Mouse (Mus musculus) forebrain, postnatal 0 days (tissue): ENCODE data around the gene Eri3. TPM values are rescaled to one million over a fixed set of nuclear protein-coding genes. Genes with fewer than 3 reads are reported as not detected.

Source experiments
- ATAC-seq: fragments of 200-750 bp; cut with Nextera tagmentation; 2 replicates; pipeline ENCODE4 v1.8.0; 2017; ENCODE audit warnings: mild to moderate bottlenecking, moderate library complexity
- DNase-seq: peaks from one replicate; pipeline ENCODE4 v3.0.0-alpha.2; 2015
- H3K27ac ChIP-seq: fragments of 300-500 bp; sonication (generic); 2 replicates; pipeline ENCODE4 v1.5.1; 2014; ENCODE audit warnings: low read depth, mild to moderate bottlenecking, antibody characterized with exemption, low read length, moderate library complexity, mixed read lengths
- H3K27me3 ChIP-seq: fragments of 300-500 bp; sonication (generic); 2 replicates; pipeline ENCODE4 v1.6.1; 2014; ENCODE audit warnings: mild to moderate bottlenecking, low read length, mixed read lengths; ENCODE audit not compliant: insufficient read depth
- H3K36me3 ChIP-seq: fragments of 300-500 bp; sonication (generic); 2 replicates; pipeline ENCODE4 v1.6.1; 2014; ENCODE audit warnings: mild to moderate bottlenecking, moderate library complexity; ENCODE audit not compliant: insufficient read depth
- H3K4me1 ChIP-seq: fragments of 300-500 bp; sonication (generic); 2 replicates; pipeline ENCODE4 v1.6.1; 2014; ENCODE audit warnings: antibody characterized with exemption; ENCODE audit not compliant: insufficient read depth
- H3K4me2 ChIP-seq: fragments of 300-500 bp; sonication (generic); 2 replicates; pipeline ENCODE4 v1.6.1; 2014; ENCODE audit warnings: low read depth, mild to moderate bottlenecking, moderate library complexity
- H3K4me3 ChIP-seq: fragments of 300-500 bp; sonication (generic); 2 replicates; pipeline ENCODE4 v1.5.1; 2014; ENCODE audit warnings: low read depth, low read length, mixed read lengths
- H3K9ac ChIP-seq: fragments of 300-500 bp; sonication (generic); 2 replicates; pipeline ENCODE4 v1.6.1; 2014; ENCODE audit warnings: mild to moderate bottlenecking
- H3K9me3 ChIP-seq: fragments of 300-500 bp; sonication (generic); 2 replicates; pipeline ENCODE4 v1.6.1; 2016; ENCODE audit warnings: low read length
- CTCF ChIP-seq: sonication (generic); IDR thresholded peaks from 2 replicates; pipeline ENCODE4 v1.5.1; 2016; ENCODE audit warnings: antibody characterized with exemption, control low read depth, low read depth
- WGBS: fragments of 180-500 bp; shearing (Covaris S2); extraction: QIAGEN DNeasy Blood & Tissue Kit; methylation state at CpG from one replicate; pipeline ENCODE4 v1.1.7; 2014; 5-methylcytosine and 5-hydroxymethylcytosine counted together
- polyA plus RNA-seq: library from polyadenylated mRNA; unstranded; fragments of >200 nt; fragmentation: Nextera tagmentation; extraction: Ambion mirVana; gene quantifications from 2 replicates; pipeline ENCODE4 v1.2.1, GENCODE M21; 2015
- total RNA-seq: library from RNA; depleted of rRNA; stranded (reverse); fragments of >200 nt; gene quantifications from 2 replicates; pipeline ENCODE4 v1.2.3, GENCODE M21; 2014

Gene Eri3
- total and polyA plus RNA-seq, 2 experiments from 2014 or later: 269 to 379 TPM

GRCm38 (mm10) chr4:117636152-117636551, 86.0 kb downstream of the Eri3 start:
- DNase-seq: no peak
- Histone ChIP-seq H3K27me3 (no peaks in the 10 kb centered on the region), H3K4me2 (no peak overlapping the region), H3K36me3 (no peaks in the 10 kb centered on the region), H3K4me3 (no peak overlapping the region), H3K9me3 (no peaks in the 10 kb centered on the region), H3K27ac (no peak overlapping the region), H3K4me1 (no peaks in the 10 kb centered on the region; the same call in 1 of the 2 replicates), H3K9ac (no peak overlapping the region)
- WGBS: 79% methylated on average over 4 of the region's 4 CpGs
- no peak for ATAC-seq
- no peak for TF ChIP-seq CTCF

- peak overlapping the region; percentile 16; the same call in 1 of the 2 replicates for H3K4me2 ChIP-seq
- no peak overlapping the region for H3K4me3 ChIP-seq
- peak; percentile 52 for DNase-seq
- peak; percentile 75 for ATAC-seq
- no peak for TF ChIP-seq CTCF
- H3K9ac ChIP-seq: no peak overlapping the region
- H3K27me3 ChIP-seq: no peaks in the 10 kb centered on the region
- no peaks in the 10 kb centered on the region; the same call in 1 of the 2 replicates for H3K4me1 ChIP-seq
- WGBS: 13% methylated on average over 22 of the region's 22 CpGs
- no peaks in the 10 kb centered on the region for H3K36me3 ChIP-seq
- peak overlapping the region; percentile 17 for H3K27ac ChIP-seq
- H3K9me3 ChIP-seq: no peaks in the 10 kb centered on the region
These were observed 86.9 kb downstream of the Eri3 start for GRCm38 (mm10) chr4:117636891-117637613.

- no peak overlapping the region for H3K4me3 ChIP-seq
- no peaks in the 10 kb centered on the region for H3K9me3 ChIP-seq
- H3K36me3 ChIP-seq: 0 out of 2 replicates have a peak, but pooled peaks cover 4% of the 10 kb centered on the region
- H3K4me2 ChIP-seq: no peak overlapping the region
- ATAC-seq (no peak), DNase-seq (no peak)
- H3K27ac ChIP-seq: no peak overlapping the region
- H3K9ac ChIP-seq: no peak overlapping the region
- TF ChIP-seq CTCF: no peak
- no peaks in the 10 kb centered on the region for H3K27me3 ChIP-seq
- H3K4me1 ChIP-seq: peaks cover 15% of the 10 kb centered on the region; the same call in 1 of the 2 replicates
- WGBS: 92% methylated on average over 1 of the region's 1 CpGs
These were observed 90.9 kb downstream of the Eri3 start for GRCm38 (mm10) chr4:117640925-117641703.

GRCm38 (mm10) chr4:117641804-117642203, 91.6 kb downstream of the Eri3 start:
- no peak overlapping the region for H3K27ac ChIP-seq
- no peak for DNase-seq
- no peak for TF ChIP-seq CTCF

GRCm38 (mm10) chr4:117645031-117645435, 94.9 kb downstream of the Eri3 start:
- Histone ChIP-seq H3K9ac (peak overlapping the region; percentile 22; the same call in 1 of the 2 replicates), H3K36me3 (0 out of 2 replicates have a peak, but pooled peaks cover 4% of the 10 kb centered on the region), H3K27me3 (no peaks in the 10 kb centered on the region), H3K4me2 (peak overlapping the region; percentile 30; the same call in 1 of the 2 replicates), H3K9me3 (no peaks in the 10 kb centered on the region), H3K4me3 (no peak overlapping the region), H3K4me1 (peaks cover 24% of the 10 kb centered on the region; the same call in 1 of the 2 replicates), H3K27ac (0 out of 2 replicates have a peak overlapping the region, but pooled peaks have one; percentile 50)
- peak; percentile 73 for DNase-seq
- WGBS: 15% methylated on average over 22 of the region's 22 CpGs
- peak; percentile 85 for ATAC-seq
- no peak; the same call in 1 of the 2 replicates for TF ChIP-seq CTCF

More at GRCm38 (mm10) chr4:117641804-117642203, 91.6 kb downstream of the Eri3 start:
- Histone ChIP-seq H3K36me3 (0 out of 2 replicates have a peak, but pooled peaks cover 4% of the 10 kb centered on the region), H3K9me3 (no peaks in the 10 kb centered on the region), H3K4me1 (peaks cover 22% of the 10 kb centered on the region; the same call in 1 of the 2 replicates), H3K4me3 (no peak overlapping the region), H3K9ac (no peak overlapping the region), H3K4me2 (no peak overlapping the region), H3K27me3 (no peaks in the 10 kb centered on the region)
- ATAC-seq: no peak
- WGBS: 100% methylated on average over 1 of the region's 1 CpGs

- Histone ChIP-seq H3K9me3 (no peaks in the 10 kb centered on the region), H3K4me3 (no peak overlapping the region), H3K4me2 (no peak overlapping the region), H3K27ac (peak overlapping the region; percentile 50; the same call in 1 of the 2 replicates), H3K4me1 (peaks cover 24% of the 10 kb centered on the region; the same call in 1 of the 2 replicates), H3K36me3 (0 out of 2 replicates have a peak, but pooled peaks cover 4% of the 10 kb centered on the region), H3K9ac (peak overlapping the region; percentile 18; the same call in 1 of the 2 replicates), H3K27me3 (no peaks in the 10 kb centered on the region)
- DNase-seq (no peak), ATAC-seq (peak; percentile 27; the same call in 1 of the 2 replicates)
- 40% methylated on average over 2 of the region's 2 CpGs for WGBS
- no peak for TF ChIP-seq CTCF
These were observed 95.7 kb downstream of the Eri3 start for GRCm38 (mm10) chr4:117645859-117646258.
